Mouse (Mus musculus) megakaryocyte, embryonic 14.5 days (primary cell): ENCODE measurements around the gene Aoc3. TPM values are rescaled to one million over a fixed set of nuclear protein-coding genes. Genes with fewer than 3 reads are reported as not detected.
"Not testable (repeated sequence)": the region's sequence is repeated elsewhere in the genome, so short reads cannot be mapped to it uniquely, and the experiment has no call there.

Experiments used
- H3K27me3 ChIP-seq: replicated peaks from 2 replicates; pipeline ENCODE3; 2012; ENCODE audit warnings: inconsistent platforms
- H3K36me3 ChIP-seq: replicated peaks from 2 replicates; pipeline ENCODE3; 2012; ENCODE audit warnings: low read length, inconsistent platforms, mixed read lengths
- H3K4me1 ChIP-seq: 2 replicates; pipeline ENCODE4 v1.6.1; 2012; ENCODE audit warnings: inconsistent platforms
- H3K4me3 ChIP-seq: replicated peaks from 2 replicates; pipeline ENCODE3; 2012; ENCODE audit warnings: moderate library complexity, mild to moderate bottlenecking, inconsistent platforms
- H3K9me3 ChIP-seq: 2 replicates; pipeline ENCODE4 v1.6.1; 2012; ENCODE audit warnings: inconsistent platforms
- FLI1 ChIP-seq: IDR thresholded peaks from 2 replicates; pipeline ENCODE4 v1.6.1; 2012; ENCODE audit warnings: low read length, inconsistent platforms, mixed read lengths
- GATA1 ChIP-seq: IDR thresholded peaks from 3 replicates; pipeline ENCODE4 v1.6.1; 2012; ENCODE audit warnings: mixed read lengths, low read length, inconsistent platforms, borderline replicate concordance
- polyA plus RNA-seq: library from polyadenylated mRNA; stranded (reverse); fragments of >175 nt; gene quantifications from 2 replicates; pipeline ENCODE4 v1.2.3, GENCODE M21; 2012; ENCODE audit warnings: low replicate concordance; ENCODE audit not compliant: insufficient read depth

Aoc3 gene
- polyA plus RNA-seq, 1 experiment, result not detected

- no peaks in the 10 kb centered on the region for H3K27me3 ChIP-seq
- H3K4me3 ChIP-seq, result no peak overlapping the region
- TF ChIP-seq GATA1 (no peak), FLI1 (no peak)
- H3K9me3 ChIP-seq, result no peaks in the 10 kb centered on the region
- peaks cover 71% of the 10 kb centered on the region for H3K36me3 ChIP-seq
- H3K4me1 ChIP-seq, result peaks cover 16% of the 10 kb centered on the region
Measured at GRCm38 (mm10) chr11:101326147-101326546, 4.3 kb upstream of the Aoc3 start.

GRCm38 (mm10) chr11:101327311-101327710, 3.1 kb upstream of the Aoc3 start:
- H3K27me3 ChIP-seq, result no peaks in the 10 kb centered on the region
- H3K4me1 ChIP-seq, result peaks cover 16% of the 10 kb centered on the region
- H3K36me3 ChIP-seq, result peaks cover 59% of the 10 kb centered on the region
- no peaks in the 10 kb centered on the region for H3K9me3 ChIP-seq
- H3K4me3 ChIP-seq, result no peak overlapping the region
- TF ChIP-seq GATA1 (no peak), FLI1 (no peak)

- H3K9me3 ChIP-seq, result no peaks in the 10 kb centered on the region
- peaks cover 11% of the 10 kb centered on the region for H3K4me1 ChIP-seq
- peaks cover 42% of the 10 kb centered on the region for H3K36me3 ChIP-seq
- peaks cover 8% of the 10 kb centered on the region for H3K27me3 ChIP-seq
- no peak overlapping the region for H3K4me3 ChIP-seq
- TF ChIP-seq FLI1, result no peak
- TF ChIP-seq GATA1, result no peak
Measured at GRCm38 (mm10) chr11:101328941-101329635, 1.3 kb upstream of the Aoc3 start.

- not testable (repeated sequence) for H3K9me3 ChIP-seq, H3K4me3 ChIP-seq
- peaks cover 21% of the 10 kb centered on the region for H3K4me1 ChIP-seq
- peaks cover 12% of the 10 kb centered on the region for H3K27me3 ChIP-seq
- peaks cover 23% of the 10 kb centered on the region for H3K36me3 ChIP-seq
Measured at GRCm38 (mm10) chr11:101330961-101331360, 556 bp downstream of the Aoc3 start.

GRCm38 (mm10) chr11:101332537-101332936, 2.1 kb downstream of the Aoc3 start:
- Histone ChIP-seq H3K4me1 (peaks cover 34% of the 10 kb centered on the region), H3K36me3 (peaks cover 16% of the 10 kb centered on the region), H3K27me3 (peaks cover 15% of the 10 kb centered on the region), H3K4me3 (no peak overlapping the region), H3K9me3 (no peaks in the 10 kb centered on the region)
- no peak for TF ChIP-seq FLI1
- TF ChIP-seq GATA1, result no peak

- no peaks in the 10 kb centered on the region for H3K9me3 ChIP-seq
- TF ChIP-seq FLI1, result no peak
- TF ChIP-seq GATA1, result no peak
- peaks cover 16% of the 10 kb centered on the region for H3K27me3 ChIP-seq
- H3K4me1 ChIP-seq, result peaks cover 38% of the 10 kb centered on the region
- H3K36me3 ChIP-seq, result peaks cover 3% of the 10 kb centered on the region
- H3K4me3 ChIP-seq, result no peak overlapping the region
Measured at GRCm38 (mm10) chr11:101334023-101334422, 3.6 kb downstream of the Aoc3 start.

GRCm38 (mm10) chr11:101334516-101334915, 4.1 kb downstream of the Aoc3 start:
- Histone ChIP-seq H3K4me1 (peaks cover 36% of the 10 kb centered on the region), H3K36me3 (no peaks in the 10 kb centered on the region), H3K4me3 (no peak overlapping the region), H3K9me3 (no peaks in the 10 kb centered on the region), H3K27me3 (peaks cover 16% of the 10 kb centered on the region)
- TF ChIP-seq GATA1 (no peak), FLI1 (no peak)

- H3K36me3 ChIP-seq, result no peaks in the 10 kb centered on the region
- peaks cover 16% of the 10 kb centered on the region for H3K27me3 ChIP-seq
- TF ChIP-seq GATA1, result no peak
- no peak for TF ChIP-seq FLI1
- H3K4me3 ChIP-seq, result no peak overlapping the region
- peaks cover 36% of the 10 kb centered on the region for H3K4me1 ChIP-seq
- no peaks in the 10 kb centered on the region for H3K9me3 ChIP-seq
Measured at GRCm38 (mm10) chr11:101335685-101336084, 5.3 kb downstream of the Aoc3 start.

GRCm38 (mm10) chr11:101338123-101338760, 7.8 kb downstream of the Aoc3 start:
- TF ChIP-seq FLI1, result no peak
- no peak for TF ChIP-seq GATA1
- peak overlapping the region; percentile 83 for H3K4me3 ChIP-seq
- H3K36me3 ChIP-seq, result no peaks in the 10 kb centered on the region

GRCm38 (mm10) chr11:101347083-101347775, 16.8 kb downstream of the Aoc3 start:
- H3K36me3 ChIP-seq, result no peaks in the 10 kb centered on the region
- peaks cover 8% of the 10 kb centered on the region for H3K9me3 ChIP-seq
- TF ChIP-seq FLI1, result no peak
- H3K4me3 ChIP-seq, result no peak overlapping the region
- peaks cover 30% of the 10 kb centered on the region for H3K27me3 ChIP-seq
- H3K4me1 ChIP-seq, result peaks cover 8% of the 10 kb centered on the region

More at GRCm38 (mm10) chr11:101338123-101338760, 7.8 kb downstream of the Aoc3 start:
- Histone ChIP-seq H3K27me3 (peaks cover 17% of the 10 kb centered on the region), H3K9me3 (no peaks in the 10 kb centered on the region), H3K4me1 (peaks cover 36% of the 10 kb centered on the region)
